Mouse (Mus musculus) right cerebral cortex, postnatal 14 days (tissue): ENCODE measurements around the gene Agap1.

Source experiments
- DNase-seq: peaks from one replicate; pipeline ENCODE4 v3.0.0; 2022

Agap1 gene

DNA sequence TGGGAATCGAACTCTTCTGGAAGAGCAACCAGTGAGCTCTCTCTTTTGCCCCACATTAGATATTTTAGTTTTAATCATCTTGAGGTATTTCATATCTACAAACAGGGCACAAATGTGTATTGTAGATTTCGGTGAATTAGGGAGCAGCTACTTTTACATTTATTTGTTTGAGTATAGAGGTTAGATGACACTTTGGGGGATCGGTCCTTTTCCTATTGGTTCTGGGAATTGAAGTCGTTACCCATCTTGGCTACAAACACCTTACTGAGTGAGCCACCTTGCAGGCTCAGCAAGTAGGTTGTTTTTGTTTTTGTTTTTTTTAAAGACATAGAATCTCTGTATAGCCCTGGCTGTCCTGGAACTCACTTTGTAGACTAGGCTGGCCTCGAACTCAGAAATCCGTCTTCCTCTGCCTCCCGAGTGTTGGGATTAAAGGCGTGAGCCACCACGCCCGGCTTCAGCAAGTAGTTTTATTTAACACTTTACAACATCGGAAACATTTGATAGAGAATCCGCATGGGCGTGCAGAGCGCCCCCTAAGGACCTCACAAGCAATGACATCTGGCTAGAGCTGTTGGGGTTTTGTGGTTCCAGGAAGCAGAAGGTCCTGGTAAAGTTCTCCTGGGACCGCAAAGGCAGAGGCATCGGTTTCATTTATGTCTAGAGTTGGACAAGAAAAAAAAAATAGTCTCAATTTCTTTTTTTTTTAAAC is 484.4 kb downstream of the Agap1 start:
- no peak for DNase-seq

- DNase-seq, result no peak
These were observed 485.0 kb downstream of the Agap1 start for GRCm38 (mm10) chr1:89939596-89939960.

GRCm38 (mm10) chr1:89939981-89940726 is 485.5 kb downstream of the Agap1 start:
- DNase-seq, result peak; percentile 58

GRCm38 (mm10) chr1:89940961-89941524 is 486.4 kb downstream of the Agap1 start:
- no peak for DNase-seq

GRCm38 (mm10) chr1:89941701-89942381 is 487.2 kb downstream of the Agap1 start:
- no peak for DNase-seq

- DNase-seq, result no peak
These were observed 487.9 kb downstream of the Agap1 start for GRCm38 (mm10) chr1:89942395-89942976.

DNA sequence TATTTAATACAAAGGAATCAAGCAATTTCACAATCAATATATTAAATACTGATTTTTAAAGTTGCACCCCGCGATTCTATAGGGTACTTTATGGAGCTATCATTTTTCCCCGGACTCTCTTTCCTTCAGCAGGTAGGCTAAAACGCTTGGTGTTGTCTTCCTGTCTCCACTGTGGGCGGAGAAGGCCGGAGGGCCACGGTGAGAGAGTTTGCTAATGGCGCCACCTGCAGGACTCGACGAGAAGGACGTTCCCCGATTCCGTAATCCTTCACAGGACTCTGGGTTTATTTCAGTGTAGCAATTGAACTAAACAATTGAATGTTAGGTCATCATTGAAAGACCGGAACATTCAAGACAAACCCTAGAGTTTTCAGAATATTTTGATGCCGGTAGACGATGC is 488.6 kb downstream of the Agap1 start:
- DNase-seq, result peak; percentile 71
